Mouse (Mus musculus) G1E-ER4 (cell line): ENCODE measurements at regions not wholly inside any gene's neighbourhood (a gene's known extent, or its start where the extent isn't known, plus 50 kb on each side); places are given as distances from the start of the nearest gene placed in this dataset.

ENCODE experiments used
- GATA1 ChIP-seq: IDR thresholded peaks from one replicate; pipeline ENCODE4 v1.8.0; 2012; ENCODE audit warnings: low read length, inconsistent platforms

GRCm38 (mm10) chrX:12409319-12409718 lies 178.3 kb upstream of the Atp6ap2 start:
- no peak for TF ChIP-seq GATA1

- TF ChIP-seq GATA1: no peak
Measured at GRCm38 (mm10) chrX:12425566-12425965, 162.0 kb upstream of the Atp6ap2 start.

GRCm38 (mm10) chrX:12426664-12427063 lies 160.9 kb upstream of the Atp6ap2 start:
- TF ChIP-seq GATA1: no peak

- TF ChIP-seq GATA1: no peak
Measured at GRCm38 (mm10) chrX:12432289-12432688, 155.3 kb upstream of the Atp6ap2 start.

GRCm38 (mm10) chrX:12435656-12436055 lies 151.9 kb upstream of the Atp6ap2 start:
- no peak for TF ChIP-seq GATA1

GRCm38 (mm10) chrX:12436106-12436505 lies 151.5 kb upstream of the Atp6ap2 start:
- no peak for TF ChIP-seq GATA1

GRCm38 (mm10) chrX:12439447-12439846 lies 148.2 kb upstream of the Atp6ap2 start:
- TF ChIP-seq GATA1: no peak

GRCm38 (mm10) chrX:12443794-12444193 lies 143.8 kb upstream of the Atp6ap2 start:
- no peak for TF ChIP-seq GATA1

GRCm38 (mm10) chrX:12445093-12445492 lies 142.5 kb upstream of the Atp6ap2 start:
- no peak for TF ChIP-seq GATA1

GRCm38 (mm10) chrX:12447962-12448361 lies 139.6 kb upstream of the Atp6ap2 start:
- TF ChIP-seq GATA1: no peak

- no peak for TF ChIP-seq GATA1
Measured at GRCm38 (mm10) chrX:12449688-12450087, 137.9 kb upstream of the Atp6ap2 start.

GRCm38 (mm10) chrX:12452979-12453769 lies 134.4 kb upstream of the Atp6ap2 start:
- TF ChIP-seq GATA1: no peak

- TF ChIP-seq GATA1: no peak
Measured at GRCm38 (mm10) chrX:12461657-12462056, 125.9 kb upstream of the Atp6ap2 start.

GRCm38 (mm10) chrX:12462936-12463647 lies 124.5 kb upstream of the Atp6ap2 start:
- TF ChIP-seq GATA1: no peak

GRCm38 (mm10) chrX:12466312-12466711 lies 121.3 kb upstream of the Atp6ap2 start:
- TF ChIP-seq GATA1: no peak

GRCm38 (mm10) chrX:12466897-12467296 lies 120.7 kb upstream of the Atp6ap2 start:
- no peak for TF ChIP-seq GATA1
